Mouse (Mus musculus) embryonic facial prominence, embryonic 14.5 days (tissue): ENCODE results near the gene Acly. TPM values are rescaled to one million over a fixed set of nuclear protein-coding genes. Genes with fewer than 3 reads are reported as not detected.

ENCODE experiments used
- ATAC-seq: fragments of 200-750 bp; cut with Nextera tagmentation; 2 replicates; pipeline ENCODE4 v1.8.0; 2017; ENCODE audit warnings: low read depth, moderate number of reproducible peaks, moderate TSS enrichment
- DNase-seq: peaks from one replicate; pipeline ENCODE4 v3.0.0-alpha.2; 2015; ENCODE audit warnings: low spot score
- H3K27ac ChIP-seq: fragments of 300-500 bp; sonication (generic); replicated peaks from 2 replicates; pipeline ENCODE4 v1.5.1; 2014; ENCODE audit warnings: low read depth, mild to moderate bottlenecking, low read length, moderate library complexity
- H3K27me3 ChIP-seq: fragments of 300-500 bp; sonication (generic); replicated peaks from 2 replicates; pipeline ENCODE4 v1.6.1; 2014; ENCODE audit warnings: low read length; ENCODE audit not compliant: control insufficient read depth, insufficient read depth
- H3K36me3 ChIP-seq: fragments of 300-500 bp; sonication (generic); 2 replicates; pipeline ENCODE4 v1.6.1; 2014; ENCODE audit warnings: low read length, mixed read lengths; ENCODE audit not compliant: control insufficient read depth, insufficient read depth
- H3K4me1 ChIP-seq: fragments of 300-500 bp; sonication (generic); 2 replicates; pipeline ENCODE4 v1.6.1; 2014; ENCODE audit warnings: antibody characterized with exemption, low read length; ENCODE audit not compliant: control insufficient read depth, insufficient read depth
- H3K4me2 ChIP-seq: fragments of 300-500 bp; sonication (generic); 2 replicates; pipeline ENCODE4 v1.6.1; 2014; ENCODE audit warnings: low read depth, mild to moderate bottlenecking, low read length, moderate library complexity, mixed read lengths
- H3K4me3 ChIP-seq: fragments of 300-500 bp; sonication (generic); 2 replicates; pipeline ENCODE4 v1.5.1; 2014; ENCODE audit warnings: low read depth, mild to moderate bottlenecking, low read length
- H3K9ac ChIP-seq: fragments of 300-500 bp; sonication (generic); 2 replicates; pipeline ENCODE4 v1.6.1; 2014; ENCODE audit warnings: low read depth, mild to moderate bottlenecking, low read length, moderate library complexity, mixed read lengths
- H3K9me3 ChIP-seq: fragments of 300-500 bp; sonication (generic); 2 replicates; pipeline ENCODE4 v1.6.1; 2016; ENCODE audit warnings: low read length; ENCODE audit not compliant: control insufficient read depth
- WGBS: fragments of 180-500 bp; shearing (Covaris S2); extraction: QIAGEN DNeasy Blood & Tissue Kit; methylation state at CpG from one replicate; pipeline ENCODE4 v1.1.7; 2014; 5-methylcytosine and 5-hydroxymethylcytosine counted together
- polyA plus RNA-seq: library from polyadenylated mRNA; unstranded; fragments of >200 nt; fragmentation: Nextera tagmentation; extraction: Ambion mirVana; gene quantifications from 2 replicates; pipeline ENCODE4 v1.2.1, GENCODE M21; 2014

The Acly gene
- polyA plus RNA-seq, 1 experiment from 2014 or later = 114 TPM

DNA sequence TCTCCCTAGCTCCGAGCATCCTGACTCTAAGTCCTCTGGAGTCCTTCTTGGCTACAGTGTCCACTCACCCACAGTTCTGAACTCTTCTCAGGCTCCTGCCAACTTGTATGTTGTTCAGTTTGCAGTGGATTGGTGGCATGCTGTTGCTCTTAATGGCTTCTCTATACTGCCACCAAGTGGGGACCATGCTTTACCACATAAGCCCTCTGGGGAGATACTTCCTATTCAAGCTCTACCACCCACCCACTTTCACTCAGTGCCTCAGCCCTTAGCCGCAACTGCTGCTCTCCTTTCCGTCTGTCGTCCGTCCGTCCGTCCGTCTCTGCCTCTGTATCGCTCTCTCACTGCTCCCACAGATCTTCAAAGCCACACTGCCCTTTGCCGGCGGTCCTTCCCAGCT lies 27.8 kb upstream of the Acly start:
- peak; percentile 53; the same call in 1 of the 2 replicates for ATAC-seq
- 17% methylated on average over 11 of the region's 11 CpGs for WGBS
- no peaks in the 10 kb centered on the region for H3K36me3 ChIP-seq
- H3K9me3 ChIP-seq = no peaks in the 10 kb centered on the region
- H3K4me1 ChIP-seq = no peaks in the 10 kb centered on the region
- peak; percentile 91 for DNase-seq
- no peak overlapping the region for H3K9ac ChIP-seq
- peak overlapping the region; percentile 35 for H3K4me2 ChIP-seq
- H3K27me3 ChIP-seq = no peaks in the 10 kb centered on the region
- no peak overlapping the region for H3K4me3 ChIP-seq
- no peak overlapping the region for H3K27ac ChIP-seq

DNA sequence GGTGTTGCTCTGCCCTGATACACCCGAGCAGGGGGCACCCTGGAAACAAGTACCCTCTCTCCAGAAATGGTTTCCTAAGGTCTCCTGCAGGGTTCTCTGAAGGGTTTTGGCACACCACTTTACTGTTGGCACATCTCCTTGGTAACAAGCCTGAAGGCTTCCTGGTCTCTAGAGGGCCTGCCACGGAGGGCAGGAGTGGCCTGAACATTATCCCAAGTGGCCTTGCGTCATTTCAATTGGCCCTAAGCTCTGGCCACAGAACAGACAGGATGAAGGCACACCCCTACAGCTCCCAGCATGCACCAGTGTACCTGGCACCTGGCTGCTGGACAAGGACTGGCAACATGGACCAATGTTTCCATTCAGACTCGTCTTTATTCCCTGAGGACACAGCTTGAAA lies 25.0 kb upstream of the Acly start:
- Histone ChIP-seq H3K27me3 (no peaks in the 10 kb centered on the region), H3K4me2 (no peak overlapping the region), H3K4me3 (no peak overlapping the region), H3K9ac (no peak overlapping the region), H3K9me3 (no peaks in the 10 kb centered on the region), H3K27ac (no peak overlapping the region), H3K4me1 (no peaks in the 10 kb centered on the region), H3K36me3 (no peaks in the 10 kb centered on the region)
- no peak for DNase-seq
- no peak for ATAC-seq
- WGBS = 82% methylated on average over 4 of the region's 4 CpGs

DNA sequence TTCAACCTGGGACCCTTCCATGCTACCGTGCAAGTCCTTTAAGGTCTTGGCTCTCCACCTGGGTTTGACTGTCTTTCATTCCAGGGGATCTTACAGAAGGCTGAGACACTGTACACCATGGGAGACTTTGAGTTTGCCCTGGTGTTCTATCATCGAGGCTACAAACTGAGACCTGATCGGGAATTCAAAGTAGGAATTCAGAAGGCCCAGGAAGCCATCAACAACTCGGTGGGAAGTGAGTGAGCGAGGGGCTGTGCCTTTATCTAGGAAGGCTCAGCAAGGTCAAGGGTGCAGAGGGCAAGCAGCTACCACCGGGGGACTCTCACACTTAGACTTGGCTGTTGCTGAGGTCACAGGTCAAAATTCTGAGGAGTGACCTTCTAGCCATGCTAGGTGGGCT lies 22.3 kb upstream of the Acly start:
- Histone ChIP-seq H3K4me3 (no peak overlapping the region), H3K9ac (no peak overlapping the region), H3K4me1 (peaks cover 2% of the 10 kb centered on the region; the same call in 1 of the 2 replicates), H3K36me3 (no peaks in the 10 kb centered on the region), H3K27me3 (no peaks in the 10 kb centered on the region; the same call in 1 of the 2 replicates), H3K27ac (no peak overlapping the region), H3K9me3 (no peaks in the 10 kb centered on the region), H3K4me2 (no peak overlapping the region)
- 65% methylated on average over 6 of the region's 6 CpGs for WGBS
- ATAC-seq (no peak), DNase-seq (no peak)

- no peaks in the 10 kb centered on the region for H3K9me3 ChIP-seq
- no peak overlapping the region for H3K9ac ChIP-seq
- no peak overlapping the region for H3K4me2 ChIP-seq
- WGBS = 89% methylated on average over 8 of the region's 8 CpGs
- H3K4me3 ChIP-seq = no peak overlapping the region
- no peak for ATAC-seq
- H3K4me1 ChIP-seq = peaks cover 4% of the 10 kb centered on the region; the same call in 1 of the 2 replicates
- no peak for DNase-seq
- H3K27ac ChIP-seq = no peak overlapping the region
- no peaks in the 10 kb centered on the region; the same call in 1 of the 2 replicates for H3K27me3 ChIP-seq
- no peaks in the 10 kb centered on the region for H3K36me3 ChIP-seq
Measured at GRCm38 (mm10) chr11:100549466-100549865, 21.7 kb upstream of the Acly start.

DNA sequence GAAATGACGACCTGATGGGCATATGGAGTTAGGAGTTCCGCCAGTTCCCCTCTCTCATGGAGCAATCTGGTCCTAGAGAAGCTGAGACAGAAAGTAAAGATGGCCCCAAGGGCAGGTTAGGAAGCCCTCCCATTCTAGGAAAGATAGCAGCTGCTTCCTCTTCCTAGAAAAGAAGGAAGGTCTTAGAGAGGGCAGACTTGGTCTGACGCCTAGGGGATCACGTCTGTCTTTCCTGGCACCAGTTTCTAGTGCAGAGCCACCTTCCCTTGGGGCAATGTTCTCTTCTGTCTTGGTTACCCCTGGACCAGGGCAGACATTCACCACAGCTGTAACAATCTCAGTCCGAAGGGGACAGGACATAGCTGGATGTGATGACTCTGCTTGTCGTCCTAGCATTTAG lies 20.3 kb upstream of the Acly start:
- Histone ChIP-seq H3K4me3 (no peak overlapping the region), H3K9me3 (no peaks in the 10 kb centered on the region), H3K4me2 (no peak overlapping the region), H3K27ac (no peak overlapping the region), H3K4me1 (peaks cover 4% of the 10 kb centered on the region; the same call in 1 of the 2 replicates), H3K27me3 (no peaks in the 10 kb centered on the region; the same call in 1 of the 2 replicates), H3K9ac (no peak overlapping the region), H3K36me3 (no peaks in the 10 kb centered on the region)
- ATAC-seq (no peak), DNase-seq (no peak)
- 73% methylated on average over 6 of the region's 6 CpGs for WGBS

DNA sequence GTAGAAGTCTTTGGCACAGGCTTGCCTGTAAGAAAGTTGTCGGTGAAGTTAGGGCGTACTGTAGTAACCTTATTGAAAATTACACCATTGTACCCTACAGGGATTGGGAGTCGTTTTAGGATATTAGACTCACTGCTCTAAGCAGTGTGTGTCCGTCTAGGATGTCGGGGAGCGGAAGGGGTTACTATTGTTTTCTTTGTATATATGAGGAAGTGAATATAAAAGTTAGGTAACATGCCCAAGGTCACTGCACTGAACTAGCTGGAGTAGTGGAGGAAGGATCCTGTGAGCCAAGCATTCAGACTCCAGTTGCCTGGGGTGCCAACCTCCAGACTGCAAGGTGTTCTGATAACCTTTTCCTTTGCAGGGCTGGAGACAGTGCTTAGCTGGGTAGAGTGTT lies 19.2 kb upstream of the Acly start:
- Histone ChIP-seq H3K4me2 (no peak overlapping the region), H3K27ac (no peak overlapping the region), H3K36me3 (no peaks in the 10 kb centered on the region), H3K27me3 (no peaks in the 10 kb centered on the region; the same call in 1 of the 2 replicates), H3K9me3 (no peaks in the 10 kb centered on the region), H3K4me1 (peaks cover 4% of the 10 kb centered on the region; the same call in 1 of the 2 replicates), H3K9ac (no peak overlapping the region), H3K4me3 (no peak overlapping the region)
- no peak for ATAC-seq
- WGBS = 83% methylated on average over 6 of the region's 6 CpGs
- DNase-seq = no peak

GRCm38 (mm10) chr11:100545746-100546085 lies 17.9 kb upstream of the Acly start:
- H3K4me1 ChIP-seq = peaks cover 4% of the 10 kb centered on the region; the same call in 1 of the 2 replicates
- DNase-seq (no peak), ATAC-seq (0 out of 2 replicates have a peak, but pooled peaks have one; percentile 12)
- H3K27me3 ChIP-seq = no peaks in the 10 kb centered on the region; the same call in 1 of the 2 replicates
- peak overlapping the region; percentile 63 for H3K9ac ChIP-seq
- peak overlapping the region; percentile 67 for H3K27ac ChIP-seq
- peak overlapping the region; percentile 71 for H3K4me2 ChIP-seq
- H3K4me3 ChIP-seq = peak overlapping the region; percentile 42
- H3K9me3 ChIP-seq = no peaks in the 10 kb centered on the region
- WGBS = 30% methylated on average over 7 of the region's 7 CpGs
- no peaks in the 10 kb centered on the region for H3K36me3 ChIP-seq

DNA sequence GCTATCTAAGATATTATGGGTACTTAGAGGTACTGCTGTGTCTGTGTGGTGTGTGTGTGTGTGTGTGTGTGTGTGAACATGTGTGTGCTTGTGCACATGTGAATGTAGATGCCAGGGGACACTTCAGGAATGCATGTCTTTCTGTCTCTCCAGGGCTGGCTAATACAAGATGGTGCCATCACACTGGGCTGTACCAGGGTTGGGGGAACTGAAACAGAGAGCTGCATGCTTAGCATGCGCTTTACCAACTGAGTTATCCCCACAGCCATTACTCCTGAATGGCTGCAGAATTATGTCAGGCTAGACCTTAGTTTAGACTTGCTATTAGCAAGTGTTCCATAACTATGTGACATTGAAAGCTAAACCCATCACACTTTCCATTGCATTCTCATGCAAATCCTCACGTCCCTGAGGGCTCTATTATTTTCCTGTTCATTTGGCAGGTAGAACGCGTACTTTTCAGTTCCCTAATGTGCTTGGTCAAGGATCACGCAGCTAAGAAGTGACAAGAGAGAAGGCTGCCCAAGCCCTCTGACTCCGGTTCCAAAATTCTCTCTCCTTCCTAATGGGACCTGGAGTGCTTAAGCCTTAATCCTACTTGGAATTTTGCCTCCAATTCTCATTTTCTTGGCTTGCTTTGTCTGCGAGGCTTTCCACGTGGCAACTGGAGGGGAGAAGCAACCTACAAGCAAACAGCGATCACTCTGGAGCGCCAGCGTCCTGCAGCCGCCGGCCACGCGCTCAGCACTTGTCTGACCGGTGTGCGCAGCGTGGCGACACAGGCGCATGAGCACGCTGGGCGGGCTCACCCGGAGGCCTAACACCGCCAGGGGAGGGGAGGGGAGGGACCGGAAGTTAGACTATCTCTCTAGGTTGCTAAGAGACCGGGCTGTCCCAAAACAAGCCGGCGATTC lies 17.3 kb upstream of the Acly start, which contains the start of gene Ttc25:
Gene Ttc25 (plus strand): TSS at position 776 of the 914 bp plus-strand sequence.
- Histone ChIP-seq H3K4me1 (peaks cover 4% of the 10 kb centered on the region; the same call in 1 of the 2 replicates), H3K27ac (peak within 1 kb of the TSS; percentile 67), H3K9ac (peak within 1 kb of the TSS; percentile 63), H3K27me3 (no peaks in the 10 kb centered on the region; the same call in 1 of the 2 replicates), H3K36me3 (no peaks in the 10 kb centered on the region), H3K4me2 (peak within 1 kb of the TSS; percentile 71), H3K4me3 (peak within 1 kb of the TSS; percentile 42), H3K9me3 (no peaks in the 10 kb centered on the region)
- 4% methylated on average over 28 of the region's 28 CpGs for WGBS
- DNase-seq (peak; percentile 96), ATAC-seq (peak; percentile 99)
